Mouse (Mus musculus): ENCODE results near the gene Treml2.

DNA sequence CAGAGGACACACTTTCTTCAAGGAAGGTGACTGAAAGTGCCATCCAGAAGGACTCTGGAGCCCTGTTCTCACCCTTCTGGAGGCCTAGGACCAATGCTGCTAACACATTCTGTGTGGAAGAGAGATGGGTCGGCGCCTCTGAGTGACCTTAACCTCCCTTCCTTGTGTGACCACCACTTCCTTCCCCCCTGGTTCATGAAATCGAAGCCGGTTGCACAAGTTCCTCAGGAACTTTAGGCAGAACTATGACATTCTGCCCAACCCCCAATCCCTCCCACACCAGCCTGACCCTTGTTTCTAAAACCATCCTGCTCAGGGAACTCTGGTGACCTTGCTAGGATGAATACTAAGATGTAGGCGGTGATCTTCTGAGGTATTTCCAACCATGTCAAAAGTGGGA lies 25.0 kb downstream of the Treml2 start:
- TF ChIP-seq CTCF (IDR thresholded peaks at IDR 0.05; ENCODE audit: borderline replicate concordance, insufficient read depth, low read depth, low read length) (no peak), POLR2A (IDR thresholded peaks at IDR 0.05; ENCODE audit: borderline replicate concordance, insufficient read depth, low read length) (no peak)
